Mouse (Mus musculus) CH12.LX (cell line): ENCODE measurements around the gene Fam24a. TPM values are rescaled to one million over a fixed set of nuclear protein-coding genes. Genes with fewer than 3 reads are reported as not detected.

Source experiments
- DNase-seq: peaks from one replicate; pipeline ENCODE4 v3.0.0-alpha.2; 2013; ENCODE audit errors: extremely low read depth
- H3K27ac ChIP-seq: 2 replicates; pipeline ENCODE4 v1.5.1; 2012; ENCODE audit warnings: low read depth, mild to moderate bottlenecking, control low read depth, moderate library complexity; ENCODE audit not compliant: insufficient read depth
- H3K27me3 ChIP-seq: replicated peaks from 2 replicates; pipeline ENCODE3; 2012; ENCODE audit warnings: inconsistent platforms
- H3K36me3 ChIP-seq, 2 experiments: replicated peaks in 1 of 2; 2 replicates each; pipeline versions ENCODE3 to v1.6.1; 2012; ENCODE audit warnings: inconsistent platforms in 1 of 2, low read length in 1 of 2, mild to moderate bottlenecking in 1 of 2, mixed read lengths in 1 of 2, moderate library complexity in 1 of 2; ENCODE audit not compliant: control insufficient read depth in 1 of 2, insufficient read depth in 1 of 2
- H3K4me1 ChIP-seq, 2 experiments: 2 replicates each; pipeline ENCODE4 v1.6.1; 2012; ENCODE audit warnings: inconsistent platforms in 1 of 2, moderate library complexity in 1 of 2; ENCODE audit not compliant: insufficient read depth in 2 of 2, control insufficient read depth in 1 of 2
- H3K4me2 ChIP-seq: 2 replicates; pipeline ENCODE4 v1.6.1; 2012; ENCODE audit warnings: low read depth, mild to moderate bottlenecking, control low read depth; ENCODE audit not compliant: poor library complexity, insufficient read depth, severe bottlenecking
- H3K4me3 ChIP-seq, 3 experiments: fragments of 150-350 bp in 1 of 3; sonication (generic) in 1 of 3; replicated peaks in 1 of 3; 2 replicates each; pipeline versions ENCODE3 to v1.5.1; 2011 to 2012; ENCODE audit warnings: low read depth in 2 of 3, low read length in 2 of 3, mild to moderate bottlenecking in 2 of 3, moderate library complexity in 2 of 3, control low read depth in 1 of 3, improper control_type of control experiment in 1 of 3, inconsistent platforms in 1 of 3, mixed read lengths in 1 of 3; ENCODE audit not compliant: poor library complexity in 1 of 3
- H3K79me2 ChIP-seq: replicated peaks from 2 replicates; pipeline ENCODE4 v1.6.1; 2012; ENCODE audit warnings: mild to moderate bottlenecking, moderate library complexity; ENCODE audit not compliant: control insufficient read depth, poor library complexity, insufficient read depth, severe bottlenecking; ENCODE audit errors: extremely low read depth
- H3K9ac ChIP-seq: 2 replicates; pipeline ENCODE4 v1.6.1; 2012; ENCODE audit warnings: low read depth, mild to moderate bottlenecking, control low read depth, moderate library complexity; ENCODE audit not compliant: insufficient read depth
- H3K9me3 ChIP-seq: replicated peaks from 2 replicates; pipeline ENCODE3; 2012; ENCODE audit warnings: low read length, inconsistent platforms, mixed read lengths
- BHLHE40 ChIP-seq: IDR thresholded peaks from 2 replicates; pipeline ENCODE4 v1.6.1; 2011; ENCODE audit warnings: mild to moderate bottlenecking, low read depth, low read length, improper control_type of control experiment
- CHD1 ChIP-seq: IDR thresholded peaks from 2 replicates; pipeline ENCODE4 v1.6.1; 2012; ENCODE audit warnings: low read depth, low read length, improper control_type of control experiment, inconsistent platforms
- CHD2 ChIP-seq: IDR thresholded peaks from 2 replicates; pipeline ENCODE4 v1.6.1; 2011; ENCODE audit warnings: low read length, improper control_type of control experiment
- ELF1 ChIP-seq: IDR thresholded peaks from 2 replicates; pipeline ENCODE4 v1.6.1; 2014; ENCODE audit warnings: low read depth, mild to moderate bottlenecking, inconsistent platforms, low read length, improper control_type of control experiment
- EP300 ChIP-seq: IDR thresholded peaks from 2 replicates; pipeline ENCODE4 v1.6.1; 2011; ENCODE audit warnings: low read length, improper control_type of control experiment
- HCFC1 ChIP-seq: IDR thresholded peaks from 2 replicates; pipeline ENCODE4 v1.6.1; 2012; ENCODE audit warnings: low read depth, mild to moderate bottlenecking, inconsistent platforms, low read length, improper control_type of control experiment
- JUND ChIP-seq: conservative IDR thresholded peaks from 2 replicates; pipeline ENCODE4 v1.6.1; 2011; ENCODE audit warnings: low read depth, low read length, improper control_type of control experiment
- KAT2A ChIP-seq: IDR thresholded peaks from 2 replicates; pipeline ENCODE4 v1.6.1; 2012; ENCODE audit warnings: low read length, improper control_type of control experiment, inconsistent platforms; ENCODE audit not compliant: insufficient replicate concordance
- MAX ChIP-seq: IDR thresholded peaks from 2 replicates; pipeline ENCODE4 v1.6.1; 2011; ENCODE audit warnings: low read length, improper control_type of control experiment
- MAZ ChIP-seq: IDR thresholded peaks from 2 replicates; pipeline ENCODE4 v1.6.1; 2012; ENCODE audit warnings: low read depth, mild to moderate bottlenecking, inconsistent platforms, low read length, improper control_type of control experiment, moderate library complexity
- MEF2A ChIP-seq: IDR thresholded peaks from 2 replicates; pipeline ENCODE4 v1.6.1; 2014; ENCODE audit warnings: low read depth, mild to moderate bottlenecking, inconsistent platforms, low read length, improper control_type of control experiment, borderline replicate concordance
- MXI1 ChIP-seq: IDR thresholded peaks from 2 replicates; pipeline ENCODE4 v1.6.1; 2011; ENCODE audit warnings: mild to moderate bottlenecking, low read depth, low read length, improper control_type of control experiment
- MYC ChIP-seq: IDR thresholded peaks from 2 replicates; pipeline ENCODE4 v1.6.1; 2011; ENCODE audit warnings: low read depth, mild to moderate bottlenecking, improper control_type of control experiment, low read length
- NELFE ChIP-seq: IDR thresholded peaks from 2 replicates; pipeline ENCODE4 v1.6.1; 2011; ENCODE audit warnings: low read depth, low read length, improper control_type of control experiment
- PAX5 ChIP-seq: IDR thresholded peaks from 2 replicates; pipeline ENCODE4 v1.6.1; 2012; ENCODE audit warnings: low read length, inconsistent platforms, mixed read lengths
- POLR2A ChIP-seq: IDR thresholded peaks from 2 replicates; pipeline ENCODE4 v1.6.1; 2011; ENCODE audit warnings: low read depth, mild to moderate bottlenecking, improper control_type of control experiment, low read length
- RAD21 ChIP-seq: IDR thresholded peaks from 2 replicates; pipeline ENCODE4 v1.6.1; 2011; ENCODE audit warnings: low read depth, mild to moderate bottlenecking, low read length, improper control_type of control experiment, moderate library complexity
- SIN3A ChIP-seq: IDR thresholded peaks from 2 replicates; pipeline ENCODE4 v1.6.1; 2012; ENCODE audit warnings: low read length, improper control_type of control experiment, inconsistent platforms
- SMC3 ChIP-seq: IDR thresholded peaks from 2 replicates; pipeline ENCODE4 v1.6.1; 2011; ENCODE audit warnings: low read depth, low read length, improper control_type of control experiment
- TCF12 ChIP-seq: IDR thresholded peaks from 2 replicates; pipeline ENCODE4 v1.6.1; 2014; ENCODE audit warnings: low read depth, mild to moderate bottlenecking, inconsistent platforms, low read length, improper control_type of control experiment
- USF1 ChIP-seq: IDR thresholded peaks from 2 replicates; pipeline ENCODE4 v1.6.1; 2014; ENCODE audit warnings: low read depth, mild to moderate bottlenecking, inconsistent platforms, low read length, improper control_type of control experiment
- ZC3H11A ChIP-seq: IDR thresholded peaks from 2 replicates; pipeline ENCODE4 v1.6.1; 2012; ENCODE audit warnings: low read depth, mild to moderate bottlenecking, inconsistent platforms, low read length, improper control_type of control experiment
- ZKSCAN1 ChIP-seq: IDR thresholded peaks from 2 replicates; pipeline ENCODE4 v1.6.1; 2012; ENCODE audit warnings: low read depth, inconsistent platforms, low read length, improper control_type of control experiment, borderline replicate concordance
- dilution Hi-C: fragments of 300-500 bp; cut with MboI; formaldehyde crosslinking; loops from 2 replicates; pipeline ENCODE4 v1.14.3; 2020; ENCODE audit warnings: low sequenced_read_pairs; ENCODE audit not compliant: extremely low pct_unique_long_range_greater_than_20kb, extremely low pct_ligation_motif_present
- in situ Hi-C: fragments of 300-500 bp; cut with MboI; formaldehyde crosslinking; loops from 3 replicates; pipeline ENCODE4 v1.14.3; 2019; ENCODE audit warnings: low sequenced_read_pairs, low pct_ligation_motif_present, low pct_unique_long_range_greater_than_20kb, mixed read lengths
- polyA plus RNA-seq: library from polyadenylated mRNA; unstranded; fragments of >175 nt; gene quantifications from 2 replicates; pipeline ENCODE4 v1.2.1, GENCODE M21; 2012; ENCODE audit warnings: low read depth; ENCODE audit not compliant: insufficient read length
- total RNA-seq, 2 experiments: library from RNA; depleted of rRNA; stranded (reverse); fragments of 300-350 nt in 1 of 2; fragments of >200 nt in 1 of 2; gene quantifications; 2 replicates each; pipeline ENCODE4 v1.2.3; 2012 to 2014

Fam24a gene
- total and polyA plus RNA-seq, 3 experiments: 0.36 TPM; not detected in 2

- H3K36me3 ChIP-seq: no peaks in the 10 kb centered on the region
- no peak for DNase-seq
- H3K27ac ChIP-seq: no peak overlapping the region
- H3K79me2 ChIP-seq: no peaks in the 10 kb centered on the region
- no peak overlapping the region for H3K4me3 ChIP-seq
- TF ChIP-seq RAD21: no peak
- no peak for TF ChIP-seq NELFE
- no peak for TF ChIP-seq MYC
- TF ChIP-seq HCFC1: no peak
- no peak for TF ChIP-seq USF1
- TF ChIP-seq KAT2A: no peak
- no peak for TF ChIP-seq ZC3H11A
- TF ChIP-seq PAX5: no peak
- no peak for TF ChIP-seq ZKSCAN1
- TF ChIP-seq ELF1: no peak
- TF ChIP-seq SMC3: no peak
- TF ChIP-seq MEF2A: no peak
- no peak for TF ChIP-seq POLR2A
- H3K4me1 ChIP-seq: peaks cover 0 to 4% of the 10 kb centered on the region in 2 experiments; a peak in 1 of 4 replicates
- dilution Hi-C loops: no loop called here
- no peak overlapping the region for H3K4me2 ChIP-seq
- H3K27me3 ChIP-seq: peaks cover 13% of the 10 kb centered on the region
- no peak overlapping the region for H3K9ac ChIP-seq
- no peaks in the 10 kb centered on the region for H3K9me3 ChIP-seq
- in situ Hi-C loops: no loop called here
These were observed 26.9 kb upstream of the Fam24a start for GRCm38 (mm10) chr7:131306733-131307132.

- H3K4me2 ChIP-seq: no peak overlapping the region
- dilution Hi-C loops: no loop called here
- no peaks in the 10 kb centered on the region for H3K9me3 ChIP-seq
- in situ Hi-C loops: no loop called here
- no peak overlapping the region for H3K4me3 ChIP-seq
- no peak overlapping the region for H3K27ac ChIP-seq
- peaks cover 4% of the 10 kb centered on the region in 2 experiments; a peak in 3 of 4 replicates for H3K4me1 ChIP-seq
- H3K36me3 ChIP-seq: peaks cover 0 to 1% of the 10 kb centered on the region in 2 experiments
- DNase-seq: peak; percentile 16
- no peak for TF ChIP-seq CHD1
- peak; percentile 62; the same call in 1 of the 2 replicates for TF ChIP-seq EP300
- 0 out of 2 replicates have a peak, but pooled peaks have one; percentile 29 for TF ChIP-seq TCF12
- peak; percentile 77 for TF ChIP-seq MXI1
- no peak for TF ChIP-seq HCFC1
- TF ChIP-seq JUND: peak; percentile 23; the same call in 1 of the 2 replicates
- no peak for TF ChIP-seq CHD2
- no peak for TF ChIP-seq MAZ
- TF ChIP-seq MAX: peak; percentile 89
- TF ChIP-seq POLR2A: no peak
- peak; percentile 78 for TF ChIP-seq MYC
- TF ChIP-seq BHLHE40: peak; percentile 77
- peak; percentile 75; the same call in 1 of the 2 replicates for TF ChIP-seq SIN3A
- no peaks in the 10 kb centered on the region for H3K27me3 ChIP-seq
- no peaks in the 10 kb centered on the region for H3K79me2 ChIP-seq
- H3K9ac ChIP-seq: no peak overlapping the region
These were observed 19.2 kb upstream of the Fam24a start for GRCm38 (mm10) chr7:131314493-131314892.
